Mouse (Mus musculus): ENCODE measurements around the gene 1700018B08Rik. TPM values are rescaled to one million over a fixed set of nuclear protein-coding genes. Genes with fewer than 3 reads are reported as not detected.

Gene 1700018B08Rik
- polyA plus RNA-seq, 1 experiment = not detected

DNA sequence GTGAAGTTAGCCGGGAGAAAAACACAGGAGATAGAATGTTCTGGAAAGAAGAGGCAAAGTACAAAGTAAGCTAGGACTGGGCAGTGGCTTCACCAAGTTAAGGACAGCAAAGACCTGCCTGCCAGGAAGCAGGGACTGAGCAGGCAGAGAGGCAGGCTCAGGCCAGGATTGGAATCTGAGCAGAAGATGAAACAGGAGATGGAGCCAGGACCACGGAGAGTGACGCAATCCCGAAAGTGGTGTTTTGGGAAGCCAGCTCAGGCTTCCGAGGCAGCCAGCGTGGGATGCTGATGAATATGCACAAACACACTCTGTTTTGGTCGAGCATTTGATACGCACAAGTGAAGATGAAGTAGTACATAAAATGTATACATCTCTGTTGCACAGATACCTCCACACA lies 39.5 kb upstream of the 1700018B08Rik start:
- Histone ChIP-seq H3K4me1 (ENCODE audit: control insufficient read depth, insufficient read depth, low read length) (peaks cover 18% of the 10 kb centered on the region), H3K27ac (ENCODE audit: insufficient read depth, low read depth, low read length) (no peak overlapping the region), H3K4me3 (ENCODE audit: insufficient read depth, low read depth, low read length) (no peak overlapping the region)
- TF ChIP-seq POLR2A (IDR thresholded peaks at IDR 0.05; ENCODE audit: insufficient read depth, low read depth, low read length) = no peak
- TF ChIP-seq CTCF (IDR thresholded peaks at IDR 0.05; ENCODE audit: insufficient read depth, low read depth, low read length) = no peak
- 52% methylated on average over 8 of the region's 8 CpGs for whole genome bisulfite sequencing

DNA sequence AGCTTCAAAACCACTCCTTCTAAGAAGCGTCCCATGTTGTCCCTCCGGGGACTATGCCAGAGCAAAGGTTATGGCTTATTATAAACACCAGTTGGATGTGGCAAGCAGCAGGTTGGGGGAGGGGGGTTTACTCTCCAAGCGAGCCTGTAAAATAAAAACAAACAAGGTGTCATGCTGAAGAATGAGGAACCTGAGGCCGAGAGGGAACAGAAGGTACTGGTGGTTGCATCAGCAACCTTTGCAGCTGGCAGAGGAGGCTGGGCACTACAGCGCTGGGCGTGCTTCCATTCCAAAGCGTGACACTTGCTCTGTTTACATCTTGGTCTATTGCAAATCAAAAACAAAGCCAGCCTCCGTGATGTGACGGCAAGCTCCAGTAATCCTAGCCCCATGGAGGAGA lies 36.3 kb upstream of the 1700018B08Rik start:
- no peak overlapping the region for H3K27ac ChIP-seq (ENCODE audit: insufficient read depth, low read depth, low read length)
- 34% methylated on average over 9 of the region's 9 CpGs for WGBS
- peaks cover 25% of the 10 kb centered on the region for H3K4me1 ChIP-seq (ENCODE audit: control insufficient read depth, insufficient read depth, low read length)
- H3K4me3 ChIP-seq (ENCODE audit: insufficient read depth, low read depth, low read length) = no peak overlapping the region
- TF ChIP-seq POLR2A (IDR thresholded peaks at IDR 0.05; ENCODE audit: insufficient read depth, low read depth, low read length) (no peak), CTCF (IDR thresholded peaks at IDR 0.05; ENCODE audit: insufficient read depth, low read depth, low read length) (no peak)

DNA sequence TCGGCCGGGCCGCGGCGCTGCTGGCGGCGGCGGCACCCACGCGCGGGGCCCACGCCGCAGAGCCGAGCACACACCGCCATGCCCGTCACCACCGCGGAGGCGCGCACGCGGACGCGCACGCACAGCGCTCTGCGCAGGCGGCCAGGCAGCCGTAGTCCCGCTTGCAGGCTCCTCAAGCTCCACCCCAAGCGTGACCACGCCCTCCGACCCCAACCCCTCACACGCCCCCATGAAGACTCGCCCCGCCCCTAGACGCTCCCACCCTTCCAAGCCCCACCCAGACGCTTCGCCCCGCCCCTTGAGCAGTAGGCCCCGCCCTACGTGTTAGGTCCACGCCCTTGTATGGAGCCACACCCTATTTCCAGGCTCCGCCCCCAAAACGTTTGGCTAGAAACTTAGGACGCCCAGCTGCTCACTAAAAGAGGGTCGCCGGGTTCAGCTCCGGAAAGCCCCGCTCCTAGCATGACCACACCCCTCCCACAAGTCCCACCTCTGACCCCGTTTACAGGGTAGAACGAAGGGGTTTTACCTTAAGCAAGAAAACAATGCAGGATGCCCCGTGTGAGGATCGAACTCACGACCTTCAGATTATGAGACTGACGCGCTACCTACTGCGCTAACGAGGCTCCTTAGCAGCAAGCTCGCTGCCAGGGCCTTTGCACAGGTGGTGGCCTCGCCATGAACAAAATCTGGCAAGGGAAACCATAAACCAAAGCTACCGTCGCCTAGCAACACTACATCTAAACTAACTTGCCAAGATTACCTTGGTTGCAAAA lies 34.7 kb upstream of the 1700018B08Rik start, which contains the start of gene Fbxo31:
TSS of gene Fbxo31 (minus strand) at position 131 of the 776 bp plus-strand sequence.
- under 1% methylated on average over 63 of the region's 63 CpGs for WGBS
- TF ChIP-seq POLR2A (IDR thresholded peaks at IDR 0.05; ENCODE audit: insufficient read depth, low read depth, low read length) (0 out of 2 replicates have a peak, but pooled peaks have one; percentile 11), CTCF (IDR thresholded peaks at IDR 0.05; ENCODE audit: insufficient read depth, low read depth, low read length) (no peak)
- H3K27ac ChIP-seq (ENCODE audit: insufficient read depth, low read depth, low read length) = peak within 1 kb of the TSS; percentile 0; the same call in 1 of the 2 replicates
- peaks cover 27% of the 10 kb centered on the region for H3K4me1 ChIP-seq (ENCODE audit: control insufficient read depth, insufficient read depth, low read length)
- H3K4me3 ChIP-seq (ENCODE audit: insufficient read depth, low read depth, low read length) = peak within 1 kb of the TSS; percentile 61

DNA sequence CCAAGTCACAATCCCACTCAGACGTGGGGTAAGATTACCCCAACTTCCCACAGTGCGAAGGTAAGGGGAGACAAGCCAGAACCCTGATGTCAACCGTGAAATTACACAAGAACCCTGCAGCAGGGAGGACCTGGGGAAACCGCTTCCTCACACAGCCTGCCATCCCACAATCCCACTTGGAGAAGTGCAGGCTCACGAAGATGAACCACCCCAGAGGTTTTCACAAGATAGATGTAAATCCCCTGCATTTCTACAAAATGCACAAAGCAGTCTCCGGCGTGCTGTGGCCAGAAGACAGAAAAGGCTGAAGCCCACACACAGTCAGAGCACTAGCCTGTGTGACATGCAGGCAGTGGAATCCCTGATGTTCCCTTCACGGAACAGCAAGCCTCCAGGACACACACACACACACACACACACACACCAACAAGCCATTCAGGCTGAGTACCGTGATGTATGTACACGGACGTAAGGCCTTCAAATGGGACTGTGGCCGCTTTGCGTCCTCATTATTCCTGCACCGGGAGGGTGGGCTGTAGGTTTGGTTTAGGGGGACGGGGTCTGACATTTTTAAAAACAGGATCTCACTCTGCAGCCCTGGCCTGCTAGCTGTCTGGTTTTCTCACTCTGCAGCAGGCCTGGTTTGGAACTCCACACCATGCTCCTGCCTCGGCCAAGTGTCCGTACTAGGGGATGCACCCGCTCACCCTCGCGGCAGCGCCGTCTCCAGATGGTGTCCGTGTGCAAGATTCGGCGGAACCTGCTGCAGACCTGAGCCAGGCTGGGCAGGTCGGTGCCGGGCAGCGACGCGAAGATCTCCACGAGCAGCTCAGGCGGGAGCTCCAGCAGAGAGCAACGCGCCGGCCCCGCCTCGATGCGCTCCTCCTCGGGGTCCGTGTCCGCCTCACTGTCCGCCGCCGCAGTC lies 33.9 kb upstream of the 1700018B08Rik start:
- TF ChIP-seq CTCF (IDR thresholded peaks at IDR 0.05; ENCODE audit: insufficient read depth, low read depth, low read length) (no peak), POLR2A (IDR thresholded peaks at IDR 0.05; ENCODE audit: insufficient read depth, low read depth, low read length) (no peak)
- H3K27ac ChIP-seq (ENCODE audit: insufficient read depth, low read depth, low read length) = peak overlapping the region; percentile 0; the same call in 1 of the 2 replicates
- H3K4me3 ChIP-seq (ENCODE audit: insufficient read depth, low read depth, low read length) = peak overlapping the region; percentile 61
- WGBS = under 1% methylated on average over 44 of the region's 44 CpGs
- peaks cover 31% of the 10 kb centered on the region for H3K4me1 ChIP-seq (ENCODE audit: control insufficient read depth, insufficient read depth, low read length)

DNA sequence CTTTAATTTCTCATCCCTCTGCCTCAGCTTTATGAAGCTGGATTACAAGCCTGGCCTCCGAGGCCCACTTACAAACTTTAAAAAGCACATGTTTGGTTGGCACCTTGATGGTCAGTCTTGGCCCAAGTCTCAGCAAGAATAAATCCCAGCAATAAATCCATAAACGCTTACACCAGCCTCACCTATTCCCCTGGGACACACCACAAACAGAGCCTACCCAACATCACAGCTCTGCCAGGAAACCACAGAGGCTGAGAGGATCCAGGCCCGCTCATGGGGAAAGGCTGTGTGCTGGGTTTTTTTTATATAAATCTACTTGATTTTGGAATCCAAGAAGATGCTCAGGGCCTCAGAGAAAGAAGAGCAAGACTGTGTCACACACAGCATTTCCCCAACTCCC lies 31.5 kb upstream of the 1700018B08Rik start:
- H3K4me3 ChIP-seq (ENCODE audit: insufficient read depth, low read depth, low read length) = no peak overlapping the region
- TF ChIP-seq POLR2A (IDR thresholded peaks at IDR 0.05; ENCODE audit: insufficient read depth, low read depth, low read length) (no peak), CTCF (IDR thresholded peaks at IDR 0.05; ENCODE audit: insufficient read depth, low read depth, low read length) (no peak)
- H3K4me1 ChIP-seq (ENCODE audit: control insufficient read depth, insufficient read depth, low read length) = peaks cover 38% of the 10 kb centered on the region
- WGBS = 84% methylated on average over 3 of the region's 3 CpGs
- no peak overlapping the region for H3K27ac ChIP-seq (ENCODE audit: insufficient read depth, low read depth, low read length)

DNA sequence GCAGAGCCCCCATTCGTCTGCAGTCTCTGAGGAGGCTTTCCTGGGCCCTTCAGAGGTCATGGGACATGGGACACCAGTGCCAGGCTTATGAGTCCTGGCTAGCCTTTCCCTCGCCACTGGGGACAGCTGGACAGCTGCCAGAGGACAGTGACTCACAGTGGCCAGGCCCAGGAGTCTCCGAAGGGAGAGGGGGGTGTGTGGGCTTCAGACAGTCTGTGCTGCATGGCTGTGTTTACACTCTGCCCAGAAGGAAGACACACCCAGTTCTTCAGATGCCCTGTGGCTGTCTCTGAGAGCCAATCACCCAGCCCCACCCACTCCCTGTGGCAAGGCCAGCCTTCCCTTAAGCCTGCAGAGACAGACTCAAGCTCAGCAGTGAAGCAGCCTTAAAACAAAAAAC lies 29.2 kb upstream of the 1700018B08Rik start:
- WGBS = 38% methylated on average over 3 of the region's 3 CpGs
- Histone ChIP-seq H3K27ac (ENCODE audit: insufficient read depth, low read depth, low read length) (no peak overlapping the region), H3K4me3 (ENCODE audit: insufficient read depth, low read depth, low read length) (no peak overlapping the region), H3K4me1 (ENCODE audit: control insufficient read depth, insufficient read depth, low read length) (peaks cover 44% of the 10 kb centered on the region)
- TF ChIP-seq CTCF (IDR thresholded peaks at IDR 0.05; ENCODE audit: insufficient read depth, low read depth, low read length) (no peak), POLR2A (IDR thresholded peaks at IDR 0.05; ENCODE audit: insufficient read depth, low read depth, low read length) (no peak)

DNA sequence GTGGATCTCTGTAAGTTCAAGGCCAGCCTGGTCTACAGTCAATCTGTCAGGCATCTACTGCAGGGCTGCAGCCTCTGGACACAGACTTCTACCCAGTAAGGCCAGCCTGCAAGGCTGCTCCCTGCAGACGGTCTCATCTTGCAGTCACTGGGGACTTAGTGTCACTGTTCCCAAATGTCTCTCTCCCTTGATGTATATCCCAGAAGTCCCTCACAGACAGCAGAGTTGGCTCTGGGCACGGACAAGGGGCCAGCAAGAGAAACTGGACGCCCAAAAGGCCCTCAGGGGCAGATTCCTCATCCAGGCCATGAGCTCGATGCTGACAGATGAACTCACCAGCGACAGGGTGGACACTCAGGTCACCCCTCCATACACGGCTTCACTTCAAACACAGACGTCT lies 28.0 kb upstream of the 1700018B08Rik start:
- H3K4me3 ChIP-seq (ENCODE audit: insufficient read depth, low read depth, low read length) = no peak overlapping the region
- peaks cover 53% of the 10 kb centered on the region for H3K4me1 ChIP-seq (ENCODE audit: control insufficient read depth, insufficient read depth, low read length)
- H3K27ac ChIP-seq (ENCODE audit: insufficient read depth, low read depth, low read length) = no peak overlapping the region
- no peak for TF ChIP-seq POLR2A (IDR thresholded peaks at IDR 0.05; ENCODE audit: insufficient read depth, low read depth, low read length)
- no peak for TF ChIP-seq CTCF (IDR thresholded peaks at IDR 0.05; ENCODE audit: insufficient read depth, low read depth, low read length)
- WGBS = 85% methylated on average over 7 of the region's 7 CpGs

DNA sequence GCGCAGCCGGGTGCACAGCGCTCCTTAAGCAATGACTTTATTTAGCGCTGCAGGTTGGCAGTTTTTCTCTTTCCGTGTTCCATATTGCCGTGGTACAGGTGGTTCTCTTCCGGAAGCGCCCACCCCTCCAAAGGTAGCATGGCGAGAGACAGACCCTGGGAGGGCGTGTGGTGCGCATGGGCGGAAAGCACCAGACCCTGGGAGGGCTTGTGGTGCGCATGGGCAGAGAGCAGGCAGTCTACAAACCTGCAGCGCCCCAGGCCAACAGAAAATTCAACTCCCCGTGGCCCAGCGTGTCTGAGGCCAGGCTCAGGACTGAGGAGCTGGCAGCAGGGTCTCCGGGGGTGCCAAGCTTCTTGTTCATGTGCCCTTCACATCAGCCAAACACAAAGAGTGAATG lies 26.7 kb upstream of the 1700018B08Rik start:
- 83% methylated on average over 17 of the region's 17 CpGs for WGBS
- H3K27ac ChIP-seq (ENCODE audit: insufficient read depth, low read depth, low read length) = no peak overlapping the region
- no peak for TF ChIP-seq POLR2A (IDR thresholded peaks at IDR 0.05; ENCODE audit: insufficient read depth, low read depth, low read length)
- no peak for TF ChIP-seq CTCF (IDR thresholded peaks at IDR 0.05; ENCODE audit: insufficient read depth, low read depth, low read length)
- H3K4me3 ChIP-seq (ENCODE audit: insufficient read depth, low read depth, low read length) = no peak overlapping the region
- peaks cover 42% of the 10 kb centered on the region for H3K4me1 ChIP-seq (ENCODE audit: control insufficient read depth, insufficient read depth, low read length)

DNA sequence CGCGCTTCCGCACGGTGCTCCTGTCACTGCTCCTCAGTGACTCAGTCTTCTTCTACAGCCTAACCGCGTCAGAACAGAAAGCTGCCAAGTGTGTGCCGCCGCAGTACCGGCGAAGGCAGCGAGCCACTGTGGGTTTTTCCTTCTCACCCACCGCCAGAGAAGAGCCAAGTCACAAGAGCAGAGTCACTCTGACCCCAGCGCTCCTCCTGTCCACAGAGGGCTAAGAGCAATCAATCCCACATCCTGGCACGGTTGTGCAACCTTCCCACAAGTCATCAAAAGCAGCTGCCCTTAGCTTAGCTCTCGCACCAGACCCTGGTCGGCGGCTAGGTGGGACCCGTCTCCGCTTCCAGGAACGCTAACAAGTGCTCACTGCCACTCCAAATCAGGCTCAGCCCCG lies 26.2 kb upstream of the 1700018B08Rik start:
- WGBS = 74% methylated on average over 21 of the region's 21 CpGs
- TF ChIP-seq POLR2A (IDR thresholded peaks at IDR 0.05; ENCODE audit: insufficient read depth, low read depth, low read length) (no peak), CTCF (IDR thresholded peaks at IDR 0.05; ENCODE audit: insufficient read depth, low read depth, low read length) (no peak)
- H3K27ac ChIP-seq (ENCODE audit: insufficient read depth, low read depth, low read length) = no peak overlapping the region
- H3K4me1 ChIP-seq (ENCODE audit: control insufficient read depth, insufficient read depth, low read length) = peaks cover 45% of the 10 kb centered on the region
- H3K4me3 ChIP-seq (ENCODE audit: insufficient read depth, low read depth, low read length) = no peak overlapping the region

Data from olfactory bulb, adult 2 months (tissue).